In genomic region chr17:79932676-79933278, GRCm38 (mm10) we compare ENCODE assay signal across 29 mouse cellular contexts. TPM values are rescaled to one million over a fixed set of nuclear protein-coding genes. Genes with fewer than 3 reads are reported as not detected.
DNase-seq lines count a peak whose midpoint lies in the region; ATAC-seq and TF ChIP-seq lines count a peak whose summit lies in the region.
"Had no signal": no experiment of that assay in that cellular context is flagged by ENCODE, and none has a peak within 500 bp of the region (broad histone marks: within the 10 kb centered on the region; RNA-seq: fewer than 3 reads in every experiment).

No protein-coding gene starts in this region.

- no peaks in the 10 kb centered on the region for H3K9me3 ChIP-seq in kidney, postnatal 0 days (replicated peaks; ENCODE audit: low read length)
- H3K9me3 ChIP-seq: forebrain, embryonic 13.5 days; hindbrain, embryonic 12.5 days; liver, embryonic 15.5 days; lung, embryonic 15.5 days; neural tube, embryonic 12.5 days had no signal

- no peak for ATAC-seq in kidney, postnatal 0 days (replicated peaks; ENCODE audit: low FRiP score, low read depth)
- ATAC-seq: forebrain, embryonic 13.5 days; intestine, postnatal 0 days had no signal

- no peak overlapping the region for H3K9ac ChIP-seq in kidney, postnatal 0 days (ENCODE audit: low read depth, low read length)
- H3K9ac ChIP-seq: forebrain, embryonic 13.5 days; heart, embryonic 13.5 days; hindbrain, embryonic 12.5 days; liver, embryonic 15.5 days; lung, embryonic 15.5 days; neural tube, embryonic 12.5 days had no signal

- H3K27ac ChIP-seq in kidney, postnatal 0 days, result no peak overlapping the region
- H3K27ac ChIP-seq: forebrain, embryonic 13.5 days; heart, embryonic 13.5 days; hindbrain, embryonic 12.5 days; liver, embryonic 15.5 days; lung, embryonic 15.5 days; neural tube, embryonic 12.5 days had no signal

- 75% methylated on average over 5 of the region's 5 CpGs for WGBS in kidney, postnatal 0 days

- no peaks in the 10 kb centered on the region for H3K4me1 ChIP-seq in kidney, postnatal 0 days (replicated peaks; ENCODE audit: insufficient read depth, low read length)
- H3K4me1 ChIP-seq: forebrain, embryonic 13.5 days; heart, embryonic 13.5 days; hindbrain, embryonic 12.5 days; liver, embryonic 15.5 days; lung, embryonic 15.5 days; neural tube, embryonic 12.5 days had no signal

- no peak for TF ChIP-seq CTCF in kidney, postnatal 0 days (IDR thresholded peaks at IDR 0.05; ENCODE audit: low read depth)

- peak; percentile 58 for DNase-seq in kidney, postnatal 0 days (ENCODE audit: low spot score)
- no peak for DNase-seq in kidney, postnatal 10 days
- DNase-seq in ES-CJ7 (ENCODE audit: low read depth, low spot score), result peak; percentile 12
- DNase-seq in R1 (ENCODE audit: low read depth, low spot score), result peak; percentile 61
- peak; percentile 11 for DNase-seq in forelimb bud, embryonic 11.5 days (ENCODE audit: low read depth, low spot score)
- DNase-seq in gastrocnemius, postnatal 10 days, result no peak
- no peak for DNase-seq in cerebellum, postnatal 25 days
- DNase-seq in layer of hippocampus, postnatal 14 days (ENCODE audit: low spot score in 2 of 2), result no peak
- DNase-seq: adrenal gland, adult 2 months; cerebellum, adult 18-20 months; cerebellum, postnatal 14 days; embryo, embryonic 11 days; gastrocnemius, postnatal 14 days; heart, adult 18-20 months; heart, postnatal 14 days; kidney, postnatal 4 days; liver; lung, postnatal 36 days; midbrain, embryonic 14.5 days; retina, postnatal 1 day; right cerebral cortex, postnatal 25 days; thymus, adult 18-20 months had no signal

- no peaks in the 10 kb centered on the region for H3K36me3 ChIP-seq in kidney, postnatal 0 days (ENCODE audit: insufficient read depth, low read length)
- H3K36me3 ChIP-seq: heart, embryonic 13.5 days; hindbrain, embryonic 12.5 days; liver, embryonic 15.5 days; lung, embryonic 15.5 days; neural tube, embryonic 12.5 days had no signal

- H3K4me3 ChIP-seq in kidney, postnatal 0 days (replicated peaks; ENCODE audit: low read depth, low read length), result no peak overlapping the region
- H3K4me3 ChIP-seq: forebrain, embryonic 13.5 days; heart, embryonic 13.5 days; hindbrain, embryonic 12.5 days; liver, embryonic 15.5 days; lung, embryonic 15.5 days; neural tube, embryonic 12.5 days had no signal

- no peaks in the 10 kb centered on the region for H3K27me3 ChIP-seq in kidney, postnatal 0 days (ENCODE audit: insufficient read depth, low read length)
- H3K27me3 ChIP-seq: forebrain, embryonic 13.5 days; heart, embryonic 13.5 days; hindbrain, embryonic 12.5 days; lung, embryonic 15.5 days; neural tube, embryonic 12.5 days had no signal

- H3K4me2 ChIP-seq in kidney, postnatal 0 days (ENCODE audit: low read length), result no peak overlapping the region
- H3K4me2 ChIP-seq: forebrain, embryonic 13.5 days; heart, embryonic 13.5 days; hindbrain, embryonic 12.5 days; liver, embryonic 15.5 days; lung, embryonic 15.5 days; neural tube, embryonic 12.5 days had no signal

RNA-seq across cellular contexts. Expression of gene Atl2, which starts 36.9 kb away (rescaled TPM):
- 28.2 and 30.7 TPM in 2 replicates for polyA plus RNA-seq in kidney, postnatal 0 days (2015; fragmentation: Nextera tagmentation; extraction: Ambion mirVana)
- total RNA-seq in gastrocnemius, postnatal 10 days (2021), result 10 to 100 TPM; 71.2 to 75.2 TPM
- total RNA-seq in layer of hippocampus, postnatal 14 days (2021), result 10 to 100 TPM; 51.4 to 59.3 TPM

Comparison
In these comparisons a context has a peak if more than half of its experiments do, and no peak if none do; other contexts are left out.
1. DNase-seq: peak in kidney, postnatal 0 days (single experiment), ES-CJ7 (single experiment), R1 (single experiment) and forelimb bud, embryonic 11.5 days (single experiment); none in kidney, postnatal 10 days (single experiment), gastrocnemius, postnatal 10 days (single experiment), cerebellum, postnatal 25 days (0 of 2) and layer of hippocampus, postnatal 14 days (0 of 2).